Mouse (Mus musculus) CH12.LX (cell line): ENCODE measurements around the gene Atp6v1g2. TPM values are rescaled to one million over a fixed set of nuclear protein-coding genes. Genes with fewer than 3 reads are reported as not detected.

Source experiments
- DNase-seq: peaks from one replicate; pipeline ENCODE4 v3.0.0-alpha.2; 2013; ENCODE audit errors: extremely low read depth
- H3K27ac ChIP-seq: 2 replicates; pipeline ENCODE4 v1.5.1; 2012; ENCODE audit warnings: low read depth, mild to moderate bottlenecking, control low read depth, moderate library complexity; ENCODE audit not compliant: insufficient read depth
- H3K27me3 ChIP-seq: replicated peaks from 2 replicates; pipeline ENCODE3; 2012; ENCODE audit warnings: inconsistent platforms
- H3K36me3 ChIP-seq, 2 experiments: replicated peaks in 1 of 2; 2 replicates each; pipeline versions ENCODE3 to v1.6.1; 2012; ENCODE audit warnings: inconsistent platforms in 1 of 2, low read length in 1 of 2, mild to moderate bottlenecking in 1 of 2, mixed read lengths in 1 of 2, moderate library complexity in 1 of 2; ENCODE audit not compliant: control insufficient read depth in 1 of 2, insufficient read depth in 1 of 2
- H3K4me1 ChIP-seq, 2 experiments: 2 replicates each; pipeline ENCODE4 v1.6.1; 2012; ENCODE audit warnings: inconsistent platforms in 1 of 2, moderate library complexity in 1 of 2; ENCODE audit not compliant: insufficient read depth in 2 of 2, control insufficient read depth in 1 of 2
- H3K4me2 ChIP-seq: 2 replicates; pipeline ENCODE4 v1.6.1; 2012; ENCODE audit warnings: low read depth, mild to moderate bottlenecking, control low read depth; ENCODE audit not compliant: poor library complexity, insufficient read depth, severe bottlenecking
- H3K4me3 ChIP-seq, 3 experiments: fragments of 150-350 bp in 1 of 3; sonication (generic) in 1 of 3; replicated peaks in 1 of 3; 2 replicates each; pipeline versions ENCODE3 to v1.5.1; 2011 to 2012; ENCODE audit warnings: low read depth in 2 of 3, low read length in 2 of 3, mild to moderate bottlenecking in 2 of 3, moderate library complexity in 2 of 3, control low read depth in 1 of 3, improper control_type of control experiment in 1 of 3, inconsistent platforms in 1 of 3, mixed read lengths in 1 of 3; ENCODE audit not compliant: poor library complexity in 1 of 3
- H3K79me2 ChIP-seq: replicated peaks from 2 replicates; pipeline ENCODE4 v1.6.1; 2012; ENCODE audit warnings: mild to moderate bottlenecking, moderate library complexity; ENCODE audit not compliant: control insufficient read depth, poor library complexity, insufficient read depth, severe bottlenecking; ENCODE audit errors: extremely low read depth
- H3K9ac ChIP-seq: 2 replicates; pipeline ENCODE4 v1.6.1; 2012; ENCODE audit warnings: low read depth, mild to moderate bottlenecking, control low read depth, moderate library complexity; ENCODE audit not compliant: insufficient read depth
- H3K9me3 ChIP-seq: replicated peaks from 2 replicates; pipeline ENCODE3; 2012; ENCODE audit warnings: low read length, inconsistent platforms, mixed read lengths
- E2F4 ChIP-seq: IDR thresholded peaks from 2 replicates; pipeline ENCODE4 v1.6.1; 2011; ENCODE audit warnings: low read depth, low read length, improper control_type of control experiment; ENCODE audit not compliant: insufficient replicate concordance
- ELF1 ChIP-seq: IDR thresholded peaks from 2 replicates; pipeline ENCODE4 v1.6.1; 2014; ENCODE audit warnings: low read depth, mild to moderate bottlenecking, inconsistent platforms, low read length, improper control_type of control experiment
- EP300 ChIP-seq: IDR thresholded peaks from 2 replicates; pipeline ENCODE4 v1.6.1; 2011; ENCODE audit warnings: low read length, improper control_type of control experiment
- KAT2A ChIP-seq: IDR thresholded peaks from 2 replicates; pipeline ENCODE4 v1.6.1; 2012; ENCODE audit warnings: low read length, improper control_type of control experiment, inconsistent platforms; ENCODE audit not compliant: insufficient replicate concordance
- MAZ ChIP-seq: IDR thresholded peaks from 2 replicates; pipeline ENCODE4 v1.6.1; 2012; ENCODE audit warnings: low read depth, mild to moderate bottlenecking, inconsistent platforms, low read length, improper control_type of control experiment, moderate library complexity
- POLR2A ChIP-seq: IDR thresholded peaks from 2 replicates; pipeline ENCODE4 v1.6.1; 2011; ENCODE audit warnings: low read depth, mild to moderate bottlenecking, improper control_type of control experiment, low read length
- POLR2AphosphoS2 ChIP-seq: IDR thresholded peaks from 2 replicates; pipeline ENCODE4 v1.6.1; 2011; ENCODE audit warnings: low read depth, low read length, improper control_type of control experiment
- RCOR1 ChIP-seq: conservative IDR thresholded peaks from 2 replicates; pipeline ENCODE4 v1.6.1; 2012; ENCODE audit warnings: low read depth, mild to moderate bottlenecking, inconsistent platforms, low read length, improper control_type of control experiment
- SMC3 ChIP-seq: IDR thresholded peaks from 2 replicates; pipeline ENCODE4 v1.6.1; 2011; ENCODE audit warnings: low read depth, low read length, improper control_type of control experiment
- TBP ChIP-seq: conservative IDR thresholded peaks from 2 replicates; pipeline ENCODE4 v1.6.1; 2011; ENCODE audit warnings: low read depth, low read length, improper control_type of control experiment
- ZC3H11A ChIP-seq: IDR thresholded peaks from 2 replicates; pipeline ENCODE4 v1.6.1; 2012; ENCODE audit warnings: low read depth, mild to moderate bottlenecking, inconsistent platforms, low read length, improper control_type of control experiment
- ZMIZ1 ChIP-seq: IDR thresholded peaks from 2 replicates; pipeline ENCODE4 v1.6.1; 2012; ENCODE audit warnings: low read depth, mild to moderate bottlenecking, inconsistent platforms, low read length, improper control_type of control experiment
- dilution Hi-C: fragments of 300-500 bp; cut with MboI; formaldehyde crosslinking; loops from 2 replicates; pipeline ENCODE4 v1.14.3; 2020; ENCODE audit warnings: low sequenced_read_pairs; ENCODE audit not compliant: extremely low pct_unique_long_range_greater_than_20kb, extremely low pct_ligation_motif_present
- in situ Hi-C: fragments of 300-500 bp; cut with MboI; formaldehyde crosslinking; loops from 3 replicates; pipeline ENCODE4 v1.14.3; 2019; ENCODE audit warnings: low sequenced_read_pairs, low pct_ligation_motif_present, low pct_unique_long_range_greater_than_20kb, mixed read lengths
- polyA plus RNA-seq: library from polyadenylated mRNA; unstranded; fragments of >175 nt; gene quantifications from 2 replicates; pipeline ENCODE4 v1.2.1, GENCODE M21; 2012; ENCODE audit warnings: low read depth; ENCODE audit not compliant: insufficient read length
- total RNA-seq, 2 experiments: library from RNA; depleted of rRNA; stranded (reverse); fragments of 300-350 nt in 1 of 2; fragments of >200 nt in 1 of 2; gene quantifications; 2 replicates each; pipeline ENCODE4 v1.2.3; 2012 to 2014

The Atp6v1g2 gene
- total and polyA plus RNA-seq, 3 experiments: 0.23 to 1.4 (median 0.76) TPM

- Histone ChIP-seq H3K36me3 (peaks cover 35 to 37% of the 10 kb centered on the region in 2 experiments), H3K27ac (peak overlapping the region; percentile 80; the same call in 1 of the 2 replicates), H3K4me2 (no peak overlapping the region), H3K9ac (peak overlapping the region; percentile 96; the same call in 1 of the 2 replicates), H3K9me3 (no peaks in the 10 kb centered on the region), H3K79me2 (peaks cover 23% of the 10 kb centered on the region), H3K27me3 (no peaks in the 10 kb centered on the region), H3K4me3 (peak overlapping the region; percentile 37 to 89 (median 73)), H3K4me1 (peaks cover 23 to 46% of the 10 kb centered on the region in 2 experiments)
- in situ Hi-C loops (loop anchor here (5.0 kb wide), 1 partner anchor 1261 kb away; the partner anchor contains the start of gene H2-K1), dilution Hi-C loops (no loop called here)
- DNase-seq: no peak
- TF ChIP-seq ELF1 (no peak), MAZ (no peak), TBP (no peak), ZMIZ1 (no peak), SMC3 (no peak), EP300 (no peak), E2F4 (no peak), ZC3H11A (no peak), RCOR1 (no peak), POLR2AphosphoS2 (no peak)
Measured at GRCm38 (mm10) chr17:35263523-35263883, 30.0 kb downstream of the Atp6v1g2 start.

GRCm38 (mm10) chr17:35267399-35268086, 34.1 kb downstream of the Atp6v1g2 start:
- no peak overlapping the region for H3K4me2 ChIP-seq
- no peak for DNase-seq
- H3K79me2 ChIP-seq: peaks cover 23% of the 10 kb centered on the region
- no peak overlapping the region for H3K9ac ChIP-seq
- peaks cover 11 to 22% of the 10 kb centered on the region in 2 experiments for H3K4me1 ChIP-seq
- H3K36me3 ChIP-seq: peaks cover 35 to 50% of the 10 kb centered on the region in 2 experiments
- H3K27me3 ChIP-seq: no peaks in the 10 kb centered on the region
- no peak overlapping the region for H3K4me3 ChIP-seq
- TF ChIP-seq POLR2A (peak; percentile 53; the same call in 1 of the 2 replicates), EP300 (no peak), POLR2AphosphoS2 (peak; percentile 91), KAT2A (no peak)
- TF ChIP-seq, all 38 proteins: peak for 2
- Histone ChIP-seq H3K9me3 (peaks cover 3% of the 10 kb centered on the region), H3K27ac (no peak overlapping the region)
- dilution Hi-C loops (no loop called here), in situ Hi-C loops (no loop called here)
